Mouse (Mus musculus) liver, embryonic 14.5 days (tissue): ENCODE measurements around the gene Cblc.

ENCODE experiments used
- CTCF ChIP-seq: IDR thresholded peaks from 2 replicates; pipeline ENCODE4 v1.5.1; 2016; ENCODE audit warnings: antibody characterized with exemption, low read depth, control low read depth
- EP300 ChIP-seq: IDR thresholded peaks from 2 replicates; pipeline ENCODE4 v1.6.1; 2016; ENCODE audit warnings: antibody characterized with exemption, low read depth

- no peak for TF ChIP-seq CTCF
- no peak for TF ChIP-seq EP300
Observed at GRCm38 (mm10) chr7:19758623-19759022, 38.0 kb downstream of the Cblc start.
